Mouse (Mus musculus) frontal cortex, adult 2 months (tissue): ENCODE measurements at regions not wholly inside any gene's neighbourhood (a gene's known extent, or its start where the extent isn't known, plus 50 kb on each side); places are given as distances from the start of the nearest gene placed in this dataset.
A peak's percentile ranks its signal among the peaks of the same experiment; 100 is the strongest.

ENCODE experiments used
- DNase-seq, 2 experiments: peaks; one replicate each; pipeline ENCODE4 v3.0.0; 2022; ENCODE audit warnings: low spot score in 1 of 2; ENCODE audit errors: extremely low spot score in 1 of 2

- DNase-seq: peak in 1 of 2 experiments; percentile 17
Observed at GRCm38 (mm10) chr16:97297140-97297539, 59.4 kb upstream of the Bace2 start.

GRCm38 (mm10) chr16:97304156-97304735 lies 52.3 kb upstream of the Bace2 start:
- DNase-seq: peak in 1 of 2 experiments; percentile 29
